Mouse (Mus musculus): ENCODE measurements at regions not wholly inside any gene's neighbourhood (a gene's known extent, or its start where the extent isn't known, plus 50 kb on each side); places are given as distances from the start of the nearest gene placed in this dataset.

DNA sequence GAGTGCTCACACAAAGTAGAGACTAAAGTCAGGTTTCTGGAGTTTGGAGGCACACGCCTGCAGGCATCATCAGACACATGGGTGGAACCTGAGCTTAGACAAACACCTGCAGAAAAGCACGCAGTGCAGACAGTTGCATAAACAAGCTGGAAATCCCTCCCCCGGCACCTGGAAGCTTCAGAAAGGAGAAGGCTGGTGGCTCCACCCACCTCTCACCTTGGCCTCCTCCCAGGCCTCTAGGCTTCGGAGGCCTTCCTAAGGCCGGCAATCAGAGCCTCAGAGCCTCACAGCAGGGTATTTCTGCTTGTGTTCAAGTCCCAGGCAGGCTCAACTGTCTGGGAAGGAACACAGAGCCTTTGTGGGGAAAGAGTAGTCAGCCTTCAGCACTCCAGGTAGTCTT lies 108.2 kb upstream of the Haao start:
- DNase-seq (ENCODE audit: low spot score in 2 of 2) = no peak
- intact Hi-C loops (cut with DNase I) = no loop called here

- DNase-seq (ENCODE audit: low spot score in 2 of 2) = no peak
- intact Hi-C loops (cut with DNase I) = no loop called here
Measured at GRCm38 (mm10) chr17:83955058-83955697, 107.4 kb upstream of the Haao start.

DNA sequence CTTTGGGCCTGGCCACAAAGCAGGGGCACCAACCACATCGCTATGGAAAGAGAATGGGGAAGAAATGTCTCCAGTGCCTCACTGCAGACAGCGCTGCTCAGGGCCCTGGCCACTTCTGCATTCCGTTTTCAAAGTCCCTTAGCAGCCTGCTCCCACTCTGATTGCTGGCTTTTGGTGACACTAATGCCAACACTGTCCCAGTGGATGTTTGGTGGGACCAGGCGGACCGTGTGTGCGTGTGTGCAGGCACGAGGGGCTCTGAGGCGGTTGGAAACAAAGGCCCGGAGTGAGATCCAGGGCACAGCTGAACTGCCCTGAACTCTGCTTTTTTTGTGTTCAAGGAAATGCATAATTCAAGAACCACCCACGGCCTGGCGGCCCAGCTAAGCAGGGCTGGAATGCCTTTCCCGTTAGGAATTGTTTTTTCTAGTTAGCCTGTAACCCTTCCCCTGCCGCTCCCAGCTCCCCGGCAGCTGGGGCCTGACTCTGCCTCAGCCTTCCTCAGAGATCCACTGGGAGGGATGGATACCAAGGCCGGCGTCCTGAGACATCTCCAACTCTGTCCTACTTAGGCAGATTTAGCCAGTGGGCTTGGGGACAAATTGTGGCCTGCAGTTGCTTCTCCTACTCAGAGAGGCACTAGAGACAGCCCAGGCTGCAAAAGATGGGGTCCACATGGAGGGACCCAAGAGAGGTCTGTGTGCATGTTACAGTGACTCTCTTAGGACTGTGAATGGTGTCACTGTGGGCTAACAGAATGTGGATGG lies 106.7 kb upstream of the Haao start:
- intact Hi-C loops (cut with DNase I) = no loop called here
- DNase-seq (ENCODE audit: low spot score in 2 of 2) = peak; percentile 46 to 68

DNA sequence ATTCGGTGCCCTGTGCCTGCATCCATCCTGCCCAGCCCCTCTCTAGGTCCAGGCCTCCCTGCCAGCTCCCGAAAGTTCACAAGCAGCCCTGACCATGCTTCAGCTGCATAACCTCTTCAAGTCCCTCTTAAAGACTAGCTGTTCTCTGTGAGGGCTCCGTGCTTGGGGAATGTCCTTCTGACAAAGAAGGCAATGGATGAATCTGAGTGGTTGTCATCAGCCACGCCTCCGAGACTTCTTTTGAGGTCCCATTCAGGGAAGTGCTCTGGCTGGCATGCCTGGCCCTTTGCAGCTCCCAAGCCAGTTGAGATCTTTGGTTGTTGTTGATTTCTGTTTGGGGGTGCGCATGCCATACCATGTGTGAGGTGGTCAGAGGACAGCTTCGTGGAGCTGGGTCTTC lies 105.9 kb upstream of the Haao start:
- no peak for DNase-seq (ENCODE audit: low spot score in 2 of 2)
- intact Hi-C loops (cut with DNase I) = no loop called here

DNA sequence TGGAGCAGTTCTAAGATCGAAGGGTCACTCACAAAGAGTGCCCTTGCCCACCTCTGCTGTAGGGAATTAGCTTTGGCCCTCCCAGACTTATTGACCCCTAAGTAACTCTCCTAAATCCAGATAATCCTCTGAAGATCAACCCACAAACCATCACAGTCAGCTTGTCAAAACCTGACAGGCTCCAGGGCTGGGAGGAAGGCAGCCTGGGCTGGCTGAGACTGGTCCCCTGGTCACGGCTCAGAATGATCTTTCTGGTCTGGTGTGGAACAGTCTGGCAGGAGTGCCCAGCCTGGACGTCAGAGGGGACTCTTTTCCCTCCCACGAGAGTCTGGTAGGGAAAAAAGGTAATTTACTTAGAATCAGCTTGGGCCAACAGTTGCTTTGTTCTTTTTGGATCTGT lies 99.0 kb upstream of the Haao start:
- intact Hi-C loops (cut with DNase I) = no loop called here
- DNase-seq (ENCODE audit: low spot score in 2 of 2) = no peak

- DNase-seq (ENCODE audit: low spot score in 2 of 2) = no peak
- intact Hi-C loops (cut with DNase I) = no loop called here
Measured at GRCm38 (mm10) chr17:83939344-83939743, 91.6 kb upstream of the Haao start.

GRCm38 (mm10) chr17:83938671-83939244 lies 91.0 kb upstream of the Haao start:
- intact Hi-C loops (cut with DNase I) = no loop called here
- peak; percentile 52 to 56 for DNase-seq (ENCODE audit: low spot score in 2 of 2)

GRCm38 (mm10) chr17:83937576-83937975 lies 89.8 kb upstream of the Haao start:
- DNase-seq (ENCODE audit: low spot score in 2 of 2) = peak in 1 of 2 experiments; percentile 21

GRCm38 (mm10) chr17:83936677-83937076 lies 88.9 kb upstream of the Haao start:
- intact Hi-C loops (cut with DNase I) = no loop called here
- DNase-seq (ENCODE audit: low spot score in 2 of 2) = no peak

More at GRCm38 (mm10) chr17:83937576-83937975, 89.8 kb upstream of the Haao start:
- intact Hi-C loops (cut with DNase I) = no loop called here

DNA sequence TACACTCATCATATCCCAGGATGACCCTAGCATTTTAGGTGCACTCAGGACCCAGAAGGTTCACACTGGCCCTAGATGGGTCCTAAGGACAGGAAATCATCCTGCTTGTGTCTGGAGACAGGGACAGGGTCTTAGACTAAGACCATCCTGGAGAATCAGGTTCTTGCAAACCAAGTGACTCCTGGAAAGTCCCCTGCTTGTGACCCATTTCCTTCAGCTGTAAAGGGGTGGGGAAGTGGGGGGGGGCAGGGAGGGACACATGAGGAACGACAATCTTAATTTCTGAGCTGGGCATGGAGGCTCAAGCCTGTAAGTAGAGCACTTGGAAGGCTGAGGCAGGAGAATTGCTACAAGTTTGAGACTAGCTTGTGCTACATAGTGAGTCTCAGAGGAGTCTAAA lies 88.2 kb upstream of the Haao start:
- DNase-seq (ENCODE audit: low spot score in 2 of 2) = no peak
- intact Hi-C loops (cut with DNase I) = no loop called here

GRCm38 (mm10) chr17:83935232-83935631 lies 87.5 kb upstream of the Haao start:
- DNase-seq (ENCODE audit: low spot score in 2 of 2) = no peak
- intact Hi-C loops (cut with DNase I) = no loop called here

GRCm38 (mm10) chr17:83933743-83934142 lies 86.0 kb upstream of the Haao start:
- no peak for DNase-seq (ENCODE audit: low spot score in 2 of 2)
- intact Hi-C loops (cut with DNase I) = no loop called here

- intact Hi-C loops (cut with DNase I) = no loop called here
- DNase-seq (ENCODE audit: low spot score in 2 of 2) = no peak
Measured at GRCm38 (mm10) chr17:83930401-83930800, 82.6 kb upstream of the Haao start.

- no peak for DNase-seq (ENCODE audit: low spot score in 2 of 2)
- intact Hi-C loops (cut with DNase I) = no loop called here
Measured at GRCm38 (mm10) chr17:83927749-83928387, 80.1 kb upstream of the Haao start.

DNA sequence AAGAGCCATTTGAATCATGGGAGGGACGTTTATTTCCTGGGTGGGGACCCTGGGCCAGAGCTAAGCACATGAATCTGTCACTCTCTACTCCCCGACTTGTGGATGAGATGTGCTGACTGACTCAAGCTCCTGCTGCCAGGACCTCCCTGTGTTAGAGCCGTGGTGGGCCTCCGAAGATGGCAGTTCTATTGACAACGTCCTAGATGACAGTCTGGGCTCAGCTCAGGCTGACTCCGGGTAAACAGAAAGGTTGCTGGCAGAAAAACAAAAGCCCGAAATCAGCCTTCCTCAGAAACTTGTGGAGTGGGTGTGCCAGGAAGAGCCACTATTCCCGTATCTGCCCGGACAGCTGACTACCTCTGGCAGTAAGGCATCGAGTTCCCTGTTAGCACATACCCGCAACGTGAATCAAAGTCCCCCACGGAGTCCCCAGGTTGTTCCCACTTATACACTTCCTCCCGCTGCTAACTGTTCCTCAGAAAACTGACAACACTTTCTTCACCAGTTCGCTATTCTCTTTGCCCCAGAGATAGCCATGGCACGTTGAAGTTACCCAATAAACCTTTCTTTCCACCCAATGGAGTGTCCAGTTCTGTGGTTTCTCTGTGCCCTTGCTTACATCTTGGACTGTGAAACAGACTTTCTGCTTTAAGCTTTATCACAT lies 76.6 kb upstream of the Haao start:
- DNase-seq (ENCODE audit: low spot score in 2 of 2) = no peak
- intact Hi-C loops (cut with DNase I) = no loop called here

GRCm38 (mm10) chr17:83920894-83921293 lies 73.1 kb upstream of the Haao start:
- intact Hi-C loops (cut with DNase I) = no loop called here
- no peak for DNase-seq (ENCODE audit: low spot score in 2 of 2)

- no peak for DNase-seq (ENCODE audit: low spot score in 2 of 2)
- intact Hi-C loops (cut with DNase I) = no loop called here
Measured at GRCm38 (mm10) chr17:83920225-83920624, 72.5 kb upstream of the Haao start.

- DNase-seq (ENCODE audit: low spot score in 2 of 2) = no peak
Measured at GRCm38 (mm10) chr17:83918413-83919139, 70.8 kb upstream of the Haao start.

DNA sequence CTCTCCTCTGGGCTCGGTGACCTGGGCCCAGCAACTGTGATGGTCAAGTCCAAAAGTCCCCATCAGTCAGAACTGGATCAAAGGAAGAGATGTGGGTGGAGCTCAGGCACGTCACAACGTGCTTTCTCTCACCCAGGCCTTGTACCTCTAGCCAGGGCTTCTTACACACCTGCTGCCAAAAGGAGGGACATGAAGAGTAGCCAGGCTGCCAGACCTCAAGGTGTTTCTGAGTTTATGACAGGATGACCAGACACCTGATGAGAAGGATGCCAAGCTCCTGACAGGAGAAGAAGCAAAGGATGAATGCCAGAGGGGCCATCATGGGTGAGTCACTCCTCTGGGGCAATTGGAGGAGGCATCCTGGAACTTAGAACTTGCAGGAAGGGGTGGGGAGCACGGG lies 70.0 kb upstream of the Haao start:
- intact Hi-C loops (cut with DNase I) = no loop called here

More at GRCm38 (mm10) chr17:83918413-83919139, 70.8 kb upstream of the Haao start:
- intact Hi-C loops (cut with DNase I) = no loop called here

More for the DNA sequence above, 70.0 kb upstream of the Haao start:
- no peak for DNase-seq (ENCODE audit: low spot score in 2 of 2)

All from left cerebral cortex, postnatal 36 days (tissue).